Mouse (Mus musculus) ES-E14 (cell line): ENCODE results near the gene Olfr506. TPM values are rescaled to one million over a fixed set of nuclear protein-coding genes. Genes with fewer than 3 reads are reported as not detected.
A peak's percentile ranks its signal among the peaks of the same experiment; 100 is the strongest.
"Not testable (repeated sequence)": the region's sequence is repeated elsewhere in the genome, so short reads cannot be mapped to it uniquely, and the experiment has no call there.

Source experiments
- DNase-seq: peaks from one replicate; pipeline ENCODE4 v3.0.0-alpha.2; 2013; ENCODE audit warnings: low read depth, low spot score
- H3K27ac ChIP-seq: 2 replicates; pipeline ENCODE4 v1.5.1; 2012; ENCODE audit warnings: low read depth, mild to moderate bottlenecking, low read length, moderate library complexity, mixed read lengths; ENCODE audit not compliant: poor library complexity, insufficient read depth, severe bottlenecking
- H3K36me3 ChIP-seq: 2 replicates; pipeline ENCODE4 v1.6.1; 2012; ENCODE audit warnings: mild to moderate bottlenecking, low read length, moderate library complexity, mixed read lengths; ENCODE audit not compliant: control insufficient read depth, poor library complexity, insufficient read depth, severe bottlenecking
- H3K4me1 ChIP-seq, 2 experiments: fragments of 150-350 bp in 1 of 2; sonication (generic) in 1 of 2; 2 replicates each; pipeline ENCODE4 v1.6.1; 2012; ENCODE audit warnings: low read length in 2 of 2, mild to moderate bottlenecking in 1 of 2, mixed read lengths in 1 of 2; ENCODE audit not compliant: control insufficient read depth in 2 of 2, insufficient read depth in 2 of 2, poor library complexity in 1 of 2
- H3K4me3 ChIP-seq, 2 experiments: fragments of 150-350 bp in 1 of 2; sonication (generic) in 1 of 2; 2 replicates each; pipeline ENCODE4 v1.5.1; 2012; ENCODE audit warnings: low read length in 2 of 2, low read depth in 1 of 2, mild to moderate bottlenecking in 1 of 2, mixed read lengths in 1 of 2; ENCODE audit not compliant: insufficient read depth in 1 of 2, poor library complexity in 1 of 2, severe bottlenecking in 1 of 2
- H3K9ac ChIP-seq: 2 replicates; pipeline ENCODE4 v1.6.1; 2012; ENCODE audit warnings: low read depth, mild to moderate bottlenecking, low read length, mixed read lengths; ENCODE audit not compliant: poor library complexity, insufficient read depth, severe bottlenecking
- H3K9me3 ChIP-seq: fragments of 150-350 bp; sonication (generic); 2 replicates; pipeline ENCODE4 v1.6.1; 2012; ENCODE audit warnings: low read depth, mild to moderate bottlenecking, low read length; ENCODE audit not compliant: control insufficient read depth, insufficient read depth
- CHD2 ChIP-seq: IDR thresholded peaks from 2 replicates; pipeline ENCODE4 v1.6.1; 2014; ENCODE audit warnings: mild to moderate bottlenecking, low read depth, low read length, inconsistent platforms
- HCFC1 ChIP-seq: IDR thresholded peaks from 2 replicates; pipeline ENCODE4 v1.6.1; 2012; ENCODE audit warnings: low read length, inconsistent platforms, borderline replicate concordance; ENCODE audit not compliant: insufficient read depth
- MAFK ChIP-seq: IDR thresholded peaks from 2 replicates; pipeline ENCODE4 v1.6.1; 2014; ENCODE audit warnings: mild to moderate bottlenecking, low read depth, low read length, inconsistent platforms; ENCODE audit not compliant: insufficient read depth
- ZC3H11A ChIP-seq: IDR thresholded peaks from 2 replicates; pipeline ENCODE4 v1.6.1; 2012; ENCODE audit warnings: low read depth, mild to moderate bottlenecking, inconsistent platforms, low read length, borderline replicate concordance
- ZNF384 ChIP-seq: IDR thresholded peaks from 2 replicates; pipeline ENCODE4 v1.6.1; 2012; ENCODE audit warnings: low read depth, low read length, inconsistent platforms
- in situ Hi-C, 2 experiments: fragments of 600-800 bp; cut with MboI; formaldehyde crosslinking; loops; one replicate each; pipeline ENCODE4 v1.15.1; 2025; ENCODE audit warnings: low sequenced_read_pairs in 2 of 2, inconsistent platforms in 1 of 2; ENCODE audit not compliant: unreplicated experiment in 2 of 2
- total RNA-seq: library from RNA; depleted of rRNA; stranded (reverse); fragments of 300-350 nt; gene quantifications from 2 replicates; pipeline ENCODE4 v1.2.3, GENCODE M21; 2012; rRNA removed

Olfr506 gene
- total RNA-seq, 1 experiment = not detected

GRCm38 (mm10) chr7:108616781-108617180 lies 6.2 kb downstream of the Olfr506 start:
- H3K9me3 ChIP-seq, H3K4me1 ChIP-seq, DNase-seq, H3K36me3 ChIP-seq, H3K27ac ChIP-seq, H3K4me3 ChIP-seq, in situ Hi-C loops, H3K9ac ChIP-seq: not testable (repeated sequence)
- peak; percentile 88; the same call in 1 of the 2 replicates for TF ChIP-seq ZNF384

- Histone ChIP-seq H3K27ac (no peak within 1 kb of the TSS), H3K9me3 (no peaks in the 10 kb centered on the region), H3K36me3 (no peaks in the 10 kb centered on the region), H3K4me3 (no peak within 1 kb of the TSS), H3K9ac (no peak within 1 kb of the TSS), H3K4me1 (no peaks in the 10 kb centered on the region)
- no peak for DNase-seq
- in situ Hi-C loops = no loop called here
- TF ChIP-seq ZC3H11A (no peak), MAFK (no peak), ZNF384 (no peak), CHD2 (no peak), HCFC1 (no peak)
Observed at GRCm38 (mm10) chr7:108621514-108621913, 10.9 kb downstream of the Olfr506 start, which contains the start of gene Olfr507. Gene Olfr507, plus strand, starts transcription at chr7:108621814.

- DNase-seq = no peak
- H3K9me3 ChIP-seq = no peaks in the 10 kb centered on the region
- no peaks in the 10 kb centered on the region for H3K4me1 ChIP-seq
- H3K4me3 ChIP-seq = no peak within 1 kb of the TSS
- no peak for TF ChIP-seq MAFK
- no peak for TF ChIP-seq ZNF384
- TF ChIP-seq CHD2 = no peak
- no peak for TF ChIP-seq HCFC1
- in situ Hi-C loops = no loop called here
- no peak within 1 kb of the TSS for H3K27ac ChIP-seq
- no peak within 1 kb of the TSS for H3K9ac ChIP-seq
- H3K36me3 ChIP-seq = no peaks in the 10 kb centered on the region
Observed at GRCm38 (mm10) chr7:108629694-108630093, 19.1 kb downstream of the Olfr506 start, which contains the start of gene Olfr508. Gene Olfr508, plus strand, starts transcription at chr7:108629994.

GRCm38 (mm10) chr7:108651806-108652205 lies 41.2 kb downstream of the Olfr506 start, which contains the start of gene Olfr509:
Gene Olfr509, minus strand, starts transcription at chr7:108651906.
- in situ Hi-C loops = no loop called here

GRCm38 (mm10) chr7:108662419-108662818 lies 51.8 kb downstream of the Olfr506 start:
- peaks cover 0 to 1% of the 10 kb centered on the region in 2 experiments; a peak in 1 of 4 replicates for H3K4me1 ChIP-seq
- in situ Hi-C loops = no loop called here
- no peaks in the 10 kb centered on the region for H3K36me3 ChIP-seq
- no peaks in the 10 kb centered on the region for H3K9me3 ChIP-seq
- no peak for TF ChIP-seq HCFC1
- 0 out of 2 replicates have a peak, but pooled peaks have one; percentile 33 for TF ChIP-seq CHD2
- H3K9ac ChIP-seq = no peak overlapping the region
- H3K4me3 ChIP-seq = no peak overlapping the region
- H3K27ac ChIP-seq = no peak overlapping the region
- DNase-seq = peak; percentile 33

More at GRCm38 (mm10) chr7:108651806-108652205, 41.2 kb downstream of the Olfr506 start, which contains the start of gene Olfr509:
- Histone ChIP-seq H3K27ac (no peak within 1 kb of the TSS), H3K4me3 (no peak within 1 kb of the TSS), H3K36me3 (no peaks in the 10 kb centered on the region), H3K9me3 (no peaks in the 10 kb centered on the region), H3K9ac (no peak within 1 kb of the TSS), H3K4me1 (no peaks in the 10 kb centered on the region)
- TF ChIP-seq HCFC1 (no peak), ZNF384 (no peak), MAFK (no peak), CHD2 (no peak), ZC3H11A (no peak)
- no peak for DNase-seq

Other genes with a start within 250 kb of the Olfr506 start
- not detected in 2 replicates for gene Olfr494, start 245.5 kb upstream of the Olfr506 start, total RNA-seq
- gene Olfr495, start 217.6 kb upstream of the Olfr506 start, total RNA-seq = not detected in 2 replicates
- gene Olfr497, start 190.4 kb upstream of the Olfr506 start, total RNA-seq = not detected in 2 replicates
- not detected in 2 replicates for gene Olfr498, start 145.5 kb upstream of the Olfr506 start, total RNA-seq
- not detected in 2 replicates for gene Olfr502, start 85.7 kb upstream of the Olfr506 start, total RNA-seq
- gene Olfr503, start 66.3 kb upstream of the Olfr506 start, total RNA-seq = 0.36 TPM in 1 of 2 replicates, not detected in the other
- gene Olfr504, start 45.0 kb upstream of the Olfr506 start, total RNA-seq = not detected in 2 replicates
- gene Olfr507, start 11.0 kb downstream of the Olfr506 start, total RNA-seq = not detected in 2 replicates
- not detected in 2 replicates for gene Olfr508, start 19.2 kb downstream of the Olfr506 start, total RNA-seq
- gene Olfr509, start 41.1 kb downstream of the Olfr506 start, total RNA-seq = not detected in 2 replicates
- gene Olfr510, start 55.6 kb downstream of the Olfr506 start, total RNA-seq = not detected in 2 replicates
- gene Olfr512, start 102.5 kb downstream of the Olfr506 start, total RNA-seq = not detected in 2 replicates
- not detected in 2 replicates for gene Olfr513, start 140.2 kb downstream of the Olfr506 start, total RNA-seq
- not detected in 2 replicates for gene Olfr514, start 215.2 kb downstream of the Olfr506 start, total RNA-seq
- not detected in 2 replicates for gene Olfr516, start 239.7 kb downstream of the Olfr506 start, total RNA-seq